Mouse (Mus musculus) ES-E14 (cell line): ENCODE results near the gene Sdha. TPM values are rescaled to one million over a fixed set of nuclear protein-coding genes. Genes with fewer than 3 reads are reported as not detected.

ENCODE experiments used
- DNase-seq: peaks from one replicate; pipeline ENCODE4 v3.0.0-alpha.2; 2013; ENCODE audit warnings: low read depth, low spot score
- H3K27ac ChIP-seq: 2 replicates; pipeline ENCODE4 v1.5.1; 2012; ENCODE audit warnings: low read depth, mild to moderate bottlenecking, low read length, moderate library complexity, mixed read lengths; ENCODE audit not compliant: poor library complexity, insufficient read depth, severe bottlenecking
- H3K36me3 ChIP-seq: 2 replicates; pipeline ENCODE4 v1.6.1; 2012; ENCODE audit warnings: mild to moderate bottlenecking, low read length, moderate library complexity, mixed read lengths; ENCODE audit not compliant: control insufficient read depth, poor library complexity, insufficient read depth, severe bottlenecking
- H3K4me1 ChIP-seq, 2 experiments: fragments of 150-350 bp in 1 of 2; sonication (generic) in 1 of 2; 2 replicates each; pipeline ENCODE4 v1.6.1; 2012; ENCODE audit warnings: low read length in 2 of 2, mild to moderate bottlenecking in 1 of 2, mixed read lengths in 1 of 2; ENCODE audit not compliant: control insufficient read depth in 2 of 2, insufficient read depth in 2 of 2, poor library complexity in 1 of 2
- H3K4me3 ChIP-seq, 2 experiments: fragments of 150-350 bp in 1 of 2; sonication (generic) in 1 of 2; 2 replicates each; pipeline ENCODE4 v1.5.1; 2012; ENCODE audit warnings: low read length in 2 of 2, low read depth in 1 of 2, mild to moderate bottlenecking in 1 of 2, mixed read lengths in 1 of 2; ENCODE audit not compliant: insufficient read depth in 1 of 2, poor library complexity in 1 of 2, severe bottlenecking in 1 of 2
- H3K9ac ChIP-seq: 2 replicates; pipeline ENCODE4 v1.6.1; 2012; ENCODE audit warnings: low read depth, mild to moderate bottlenecking, low read length, mixed read lengths; ENCODE audit not compliant: poor library complexity, insufficient read depth, severe bottlenecking
- H3K9me3 ChIP-seq: fragments of 150-350 bp; sonication (generic); 2 replicates; pipeline ENCODE4 v1.6.1; 2012; ENCODE audit warnings: low read depth, mild to moderate bottlenecking, low read length; ENCODE audit not compliant: control insufficient read depth, insufficient read depth
- CHD2 ChIP-seq: IDR thresholded peaks from 2 replicates; pipeline ENCODE4 v1.6.1; 2014; ENCODE audit warnings: mild to moderate bottlenecking, low read depth, low read length, inconsistent platforms
- HCFC1 ChIP-seq: IDR thresholded peaks from 2 replicates; pipeline ENCODE4 v1.6.1; 2012; ENCODE audit warnings: low read length, inconsistent platforms, borderline replicate concordance; ENCODE audit not compliant: insufficient read depth
- MAFK ChIP-seq: IDR thresholded peaks from 2 replicates; pipeline ENCODE4 v1.6.1; 2014; ENCODE audit warnings: mild to moderate bottlenecking, low read depth, low read length, inconsistent platforms; ENCODE audit not compliant: insufficient read depth
- ZC3H11A ChIP-seq: IDR thresholded peaks from 2 replicates; pipeline ENCODE4 v1.6.1; 2012; ENCODE audit warnings: low read depth, mild to moderate bottlenecking, inconsistent platforms, low read length, borderline replicate concordance
- ZNF384 ChIP-seq: IDR thresholded peaks from 2 replicates; pipeline ENCODE4 v1.6.1; 2012; ENCODE audit warnings: low read depth, low read length, inconsistent platforms
- in situ Hi-C, 2 experiments: fragments of 600-800 bp; cut with MboI; formaldehyde crosslinking; loops; one replicate each; pipeline ENCODE4 v1.15.1; 2025; ENCODE audit warnings: low sequenced_read_pairs in 2 of 2, inconsistent platforms in 1 of 2; ENCODE audit not compliant: unreplicated experiment in 2 of 2
- total RNA-seq: library from RNA; depleted of rRNA; stranded (reverse); fragments of 300-350 nt; gene quantifications from 2 replicates; pipeline ENCODE4 v1.2.3, GENCODE M21; 2012

Gene Sdha
- total RNA-seq, 1 experiment, result 156 TPM

DNA sequence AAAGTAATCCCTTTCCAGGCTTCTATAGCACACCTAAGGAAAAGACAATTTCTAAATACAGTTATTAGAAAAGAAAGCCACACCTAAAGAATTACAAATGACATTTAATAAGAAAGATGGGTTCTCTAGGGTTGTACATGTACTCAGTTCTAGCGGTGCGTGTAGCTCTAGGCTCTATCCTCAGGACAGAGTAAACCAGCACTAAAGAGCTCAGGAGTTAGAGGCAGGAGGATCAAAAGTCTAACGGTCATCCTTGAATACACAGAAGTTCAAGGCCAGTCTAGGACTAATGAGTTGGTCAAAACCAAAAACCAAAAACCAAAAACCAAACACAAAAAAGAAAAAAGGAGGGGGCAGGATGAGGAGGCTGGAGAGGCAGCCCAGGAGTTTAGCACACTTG lies 35.5 kb downstream of the Sdha start:
- no peak overlapping the region for H3K27ac ChIP-seq
- H3K9me3 ChIP-seq, result no peaks in the 10 kb centered on the region
- no peak overlapping the region for H3K4me3 ChIP-seq
- DNase-seq, result no peak
- in situ Hi-C loops, result no loop called here
- H3K36me3 ChIP-seq, result no peaks in the 10 kb centered on the region
- TF ChIP-seq CHD2 (no peak), HCFC1 (no peak), ZC3H11A (no peak), MAFK (no peak), ZNF384 (no peak)
- H3K4me1 ChIP-seq, result no peaks in the 10 kb centered on the region
- H3K9ac ChIP-seq, result no peak overlapping the region

DNA sequence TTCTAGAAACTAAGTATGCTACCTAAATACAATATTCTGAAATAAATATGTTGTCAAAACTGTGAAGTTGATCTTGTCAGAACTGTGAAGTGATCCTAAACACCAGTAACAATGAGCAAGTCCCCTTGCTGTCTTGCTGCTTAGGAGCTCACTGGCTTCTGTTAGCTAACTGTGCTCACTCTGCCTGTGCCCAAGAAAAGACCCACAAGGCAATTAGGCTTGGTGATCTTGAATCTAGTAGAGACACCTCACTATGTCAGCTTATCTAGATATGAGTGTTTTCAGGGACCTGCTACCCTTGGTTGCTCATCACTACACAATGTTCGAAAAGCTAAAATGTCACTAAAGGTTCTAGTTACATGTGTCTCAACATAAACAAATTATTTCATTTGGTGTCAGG lies 44.3 kb downstream of the Sdha start:
- no peak for TF ChIP-seq MAFK
- H3K9ac ChIP-seq, result no peak overlapping the region
- no peaks in the 10 kb centered on the region for H3K4me1 ChIP-seq
- no peak overlapping the region for H3K4me3 ChIP-seq
- H3K36me3 ChIP-seq, result peaks cover 11% of the 10 kb centered on the region
- in situ Hi-C loops, result no loop called here
- no peak for DNase-seq
- H3K9me3 ChIP-seq, result no peaks in the 10 kb centered on the region
- H3K27ac ChIP-seq, result no peak overlapping the region

- Histone ChIP-seq H3K9ac (no peak overlapping the region), H3K27ac (no peak overlapping the region), H3K9me3 (no peaks in the 10 kb centered on the region), H3K36me3 (peaks cover 11% of the 10 kb centered on the region), H3K4me3 (no peak overlapping the region), H3K4me1 (no peaks in the 10 kb centered on the region)
- TF ChIP-seq HCFC1, result no peak
- TF ChIP-seq ZC3H11A, result no peak
- TF ChIP-seq ZNF384, result no peak
- no peak for TF ChIP-seq CHD2
- in situ Hi-C loops, result no loop called here
- no peak for DNase-seq
These were observed 44.7 kb downstream of the Sdha start for GRCm38 (mm10) chr13:74305380-74305779.

GRCm38 (mm10) chr13:74302050-74303037 lies 47.7 kb downstream of the Sdha start:
- no peak overlapping the region for H3K27ac ChIP-seq
- H3K4me1 ChIP-seq, result no peaks in the 10 kb centered on the region
- in situ Hi-C loops, result no loop called here
- DNase-seq, result peak; percentile 16
- TF ChIP-seq ZNF384 (no peak), CHD2 (no peak), MAFK (no peak), ZC3H11A (no peak), HCFC1 (no peak)
- no peak overlapping the region for H3K9ac ChIP-seq
- no peak overlapping the region for H3K4me3 ChIP-seq
- H3K36me3 ChIP-seq, result peaks cover 9% of the 10 kb centered on the region
- H3K9me3 ChIP-seq, result no peaks in the 10 kb centered on the region
